Mouse (Mus musculus) spleen, adult 2 months (tissue): ENCODE results near the gene Phlpp1.

Experiments used
- CTCF ChIP-seq: fragments of 200-500 bp; IDR thresholded peaks from 2 replicates; pipeline ENCODE4 v1.5.1; 2011; ENCODE audit warnings: mild to moderate bottlenecking, inconsistent platforms; ENCODE audit not compliant: insufficient read depth, insufficient read length, insufficient replicate concordance; ENCODE audit errors: extremely low read depth
- POLR2A ChIP-seq: fragments of 200-500 bp; IDR thresholded peaks from 2 replicates; pipeline ENCODE4 v1.6.1; 2011; ENCODE audit warnings: low read depth, low read length, inconsistent platforms

GRCm38 (mm10) chr1:106186062-106186461 is 14.5 kb downstream of the Phlpp1 start:
- TF ChIP-seq CTCF (no peak), POLR2A (no peak)
